Mouse (Mus musculus): Measurements from ENCODE around the gene Als2cl. TPM values are rescaled to one million over a fixed set of nuclear protein-coding genes. Genes with fewer than 3 reads are reported as not detected.

The Als2cl gene
- polyA plus RNA-seq, 1 experiment, result 0.02 TPM

- TF ChIP-seq TAL1 (IDR thresholded peaks at IDR 0.05; ENCODE audit: low read length) (no peak), GATA1 (IDR thresholded peaks at IDR 0.05; ENCODE audit: low read length) (no peak)
- no peaks in the 10 kb centered on the region for H3K9me3 ChIP-seq (ENCODE audit: control insufficient read depth, low read length)
Measured at GRCm38 (mm10) chr9:110946548-110947044, 66.9 kb downstream of the Als2cl start.

GRCm38 (mm10) chr9:110947261-110947661, 67.6 kb downstream of the Als2cl start:
- H3K36me3 ChIP-seq (ENCODE audit: control insufficient read depth), result no peaks in the 10 kb centered on the region
- no peaks in the 10 kb centered on the region for H3K9me3 ChIP-seq (ENCODE audit: control insufficient read depth, low read length)
- no peak overlapping the region for H3K4me3 ChIP-seq (replicated peaks)
- peaks cover 42% of the 10 kb centered on the region for H3K27me3 ChIP-seq (ENCODE audit: control insufficient read depth)
- H3K4me1 ChIP-seq (ENCODE audit: control insufficient read depth), result no peaks in the 10 kb centered on the region
- no peak for TF ChIP-seq TAL1 (IDR thresholded peaks at IDR 0.05; ENCODE audit: low read length)
- TF ChIP-seq GATA1 (IDR thresholded peaks at IDR 0.05; ENCODE audit: low read length), result no peak

More at GRCm38 (mm10) chr9:110946548-110947044, 66.9 kb downstream of the Als2cl start:
- Histone ChIP-seq H3K4me1 (ENCODE audit: control insufficient read depth) (no peaks in the 10 kb centered on the region), H3K4me3 (replicated peaks) (no peak overlapping the region), H3K36me3 (ENCODE audit: control insufficient read depth) (no peaks in the 10 kb centered on the region), H3K27me3 (ENCODE audit: control insufficient read depth) (peaks cover 42% of the 10 kb centered on the region)

DNA sequence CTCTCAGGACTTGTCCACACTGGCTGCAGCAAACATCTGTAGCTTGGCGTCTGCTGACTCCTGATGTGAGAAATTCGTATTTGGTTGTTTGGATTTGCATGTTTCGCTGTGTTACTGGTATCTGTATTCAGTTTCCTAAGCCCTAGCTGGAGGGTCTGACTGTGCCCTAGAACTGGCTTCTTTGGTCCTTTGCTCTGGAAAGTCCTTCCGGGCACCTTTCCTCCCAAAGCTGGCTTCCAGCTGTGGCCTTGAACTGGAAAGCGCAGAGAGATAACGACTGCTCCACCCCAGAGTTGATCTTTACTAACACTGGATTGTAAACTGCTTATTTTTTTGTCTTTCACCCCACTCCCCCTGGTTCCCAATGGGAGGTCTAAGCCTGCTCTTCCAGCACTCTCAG, 68.2 kb downstream of the Als2cl start:
- Histone ChIP-seq H3K9me3 (ENCODE audit: control insufficient read depth, low read length) (no peaks in the 10 kb centered on the region), H3K27me3 (ENCODE audit: control insufficient read depth) (peaks cover 45% of the 10 kb centered on the region), H3K4me3 (replicated peaks) (no peak overlapping the region), H3K36me3 (ENCODE audit: control insufficient read depth) (no peaks in the 10 kb centered on the region), H3K4me1 (ENCODE audit: control insufficient read depth) (no peaks in the 10 kb centered on the region)
- no peak for TF ChIP-seq GATA1 (IDR thresholded peaks at IDR 0.05; ENCODE audit: low read length)
- no peak for TF ChIP-seq TAL1 (IDR thresholded peaks at IDR 0.05; ENCODE audit: low read length)

GRCm38 (mm10) chr9:110948813-110949310, 69.2 kb downstream of the Als2cl start:
- peaks cover 51% of the 10 kb centered on the region for H3K27me3 ChIP-seq (ENCODE audit: control insufficient read depth)
- TF ChIP-seq TAL1 (IDR thresholded peaks at IDR 0.05; ENCODE audit: low read length) (no peak), GATA1 (IDR thresholded peaks at IDR 0.05; ENCODE audit: low read length) (no peak)

DNA sequence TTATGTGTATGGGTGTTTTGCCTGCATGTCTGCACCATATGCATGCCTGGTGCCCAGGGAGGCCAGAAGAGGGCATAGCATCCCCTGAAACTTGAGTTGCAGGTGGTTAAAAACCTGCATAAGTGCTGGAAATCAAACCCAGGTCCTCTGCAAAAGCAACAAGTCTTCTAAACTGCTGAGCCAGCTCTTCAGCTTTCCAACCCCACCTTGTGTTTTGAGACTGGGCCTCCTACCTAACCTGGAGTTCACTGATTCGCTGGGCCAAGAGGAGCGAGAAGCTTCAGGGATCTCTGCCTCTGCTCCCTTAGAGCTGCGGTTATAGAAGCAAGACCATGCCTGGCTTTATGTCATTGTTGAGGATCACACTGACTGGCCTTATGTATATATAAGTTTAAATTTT, 70.4 kb downstream of the Als2cl start:
- TF ChIP-seq GATA1 (IDR thresholded peaks at IDR 0.05; ENCODE audit: low read length) (no peak), TAL1 (IDR thresholded peaks at IDR 0.05; ENCODE audit: low read length) (no peak)
- peaks cover 48% of the 10 kb centered on the region for H3K27me3 ChIP-seq (ENCODE audit: control insufficient read depth)
- no peaks in the 10 kb centered on the region for H3K36me3 ChIP-seq (ENCODE audit: control insufficient read depth)
- no peaks in the 10 kb centered on the region for H3K4me1 ChIP-seq (ENCODE audit: control insufficient read depth)
- H3K9me3 ChIP-seq (ENCODE audit: control insufficient read depth, low read length), result no peaks in the 10 kb centered on the region
- H3K4me3 ChIP-seq (replicated peaks), result no peak overlapping the region

More at GRCm38 (mm10) chr9:110948813-110949310, 69.2 kb downstream of the Als2cl start:
- Histone ChIP-seq H3K4me1 (ENCODE audit: control insufficient read depth) (no peaks in the 10 kb centered on the region), H3K36me3 (ENCODE audit: control insufficient read depth) (no peaks in the 10 kb centered on the region), H3K4me3 (replicated peaks) (no peak overlapping the region), H3K9me3 (ENCODE audit: control insufficient read depth, low read length) (no peaks in the 10 kb centered on the region)

Other genes starting within 250 kb of the Als2cl start
- 0.26 and 0.65 TPM in 2 replicates for gene Nbeal2, start 225.7 kb upstream of the Als2cl start, polyA plus RNA-seq (2012)
- 21.3 and 25.9 TPM in 2 replicates for gene Ccdc12, start 223.4 kb upstream of the Als2cl start, polyA plus RNA-seq (2012)
- gene Myl3, start 138.0 kb upstream of the Als2cl start, polyA plus RNA-seq (2012), result not detected in 2 replicates
- not detected in 2 replicates for gene Pth1r, start 132.7 kb upstream of the Als2cl start, polyA plus RNA-seq (2012)
- not detected in 2 replicates for gene Prss42, start 81.7 kb upstream of the Als2cl start, polyA plus RNA-seq (2012)
- gene Prss44, start 65.9 kb upstream of the Als2cl start, polyA plus RNA-seq (2012), result 0.02 TPM in 1 of 2 replicates, not detected in the other
- gene Prss43, start 53.2 kb upstream of the Als2cl start, polyA plus RNA-seq (2012), result not detected in 2 replicates
- gene Prss45, start 45.3 kb upstream of the Als2cl start, polyA plus RNA-seq (2012), result not detected in 2 replicates
- not detected in 2 replicates for gene Prss46, start 35.4 kb upstream of the Als2cl start, polyA plus RNA-seq (2012)
- 0.87 and 3.1 TPM in 2 replicates for gene Prss50, start 21.9 kb upstream of the Als2cl start, polyA plus RNA-seq (2012)
- not detected in 2 replicates for gene Tmie, start 243 bp downstream of the Als2cl start, polyA plus RNA-seq (2012)
- gene Fam240a, start 37.0 kb downstream of the Als2cl start, polyA plus RNA-seq (2012), result not detected in 2 replicates
- not detected in 2 replicates for gene Tdgf1, start 66.3 kb downstream of the Als2cl start, polyA plus RNA-seq (2012)
- gene Lrrc2, start 71.7 kb downstream of the Als2cl start, polyA plus RNA-seq (2012), result not detected in 2 replicates
- 0.02 TPM in 1 of 2 replicates, not detected in the other for gene Rtp3, start 110.7 kb downstream of the Als2cl start, polyA plus RNA-seq (2012)
- gene Ltf, start 139.4 kb downstream of the Als2cl start, polyA plus RNA-seq (2012), result not detected in 2 replicates
- 0.87 and 1.3 TPM in 2 replicates for gene Ccrl2, start 177.6 kb downstream of the Als2cl start, polyA plus RNA-seq (2012)
- gene Lrrfip2, start 237.7 kb downstream of the Als2cl start, polyA plus RNA-seq (2012), result 1.6 and 3.0 TPM in 2 replicates